Mouse (Mus musculus) embryonic facial prominence, embryonic 11.5 days (tissue): ENCODE data around the gene Mapk9. TPM values are rescaled to one million over a fixed set of nuclear protein-coding genes. Genes with fewer than 3 reads are reported as not detected.

Experiments used
- ATAC-seq: fragments of 200-750 bp; cut with Nextera tagmentation; replicated peaks from 2 replicates; pipeline ENCODE4 v1.8.0; 2017; ENCODE audit warnings: low read depth; ENCODE audit not compliant: insufficient number of reproducible peaks, low FRiP score, low TSS enrichment
- DNase-seq: peaks from one replicate; pipeline ENCODE4 v3.0.0-alpha.2; 2015; ENCODE audit warnings: low spot score
- H3K27ac ChIP-seq: fragments of 300-500 bp; sonication (generic); replicated peaks from 2 replicates; pipeline ENCODE4 v1.5.1; 2014; ENCODE audit warnings: mild to moderate bottlenecking, low read depth, low read length, control low read depth
- H3K27me3 ChIP-seq: fragments of 300-500 bp; sonication (generic); 2 replicates; pipeline ENCODE4 v1.6.1; 2014; ENCODE audit warnings: mild to moderate bottlenecking, low read length, moderate library complexity, mixed read lengths; ENCODE audit not compliant: control insufficient read depth, insufficient read depth
- H3K36me3 ChIP-seq: fragments of 300-500 bp; sonication (generic); replicated peaks from 2 replicates; pipeline ENCODE4 v1.6.1; 2014; ENCODE audit warnings: low read depth, mild to moderate bottlenecking, low read length, moderate library complexity, mixed read lengths; ENCODE audit not compliant: control insufficient read depth, insufficient read depth
- H3K4me1 ChIP-seq: fragments of 300-500 bp; sonication (generic); 2 replicates; pipeline ENCODE4 v1.6.1; 2014; ENCODE audit warnings: low read length, mixed read lengths; ENCODE audit not compliant: control insufficient read depth, insufficient read depth
- H3K4me2 ChIP-seq: fragments of 300-500 bp; sonication (generic); 2 replicates; pipeline ENCODE4 v1.6.1; 2014; ENCODE audit warnings: low read depth, mild to moderate bottlenecking, control low read depth, low read length, moderate library complexity
- H3K4me3 ChIP-seq: fragments of 300-500 bp; sonication (generic); 2 replicates; pipeline ENCODE4 v1.5.1; 2014; ENCODE audit warnings: low read depth, low read length, control low read depth
- H3K9ac ChIP-seq: fragments of 300-500 bp; sonication (generic); replicated peaks from 2 replicates; pipeline ENCODE4 v1.6.1; 2014; ENCODE audit warnings: mild to moderate bottlenecking, control low read depth, low read length
- H3K9me3 ChIP-seq: fragments of 300-500 bp; sonication (generic); replicated peaks from 2 replicates; pipeline ENCODE4 v1.6.1; 2016; ENCODE audit warnings: mild to moderate bottlenecking, low read length, inconsistent platforms, mixed read lengths; ENCODE audit not compliant: control insufficient read depth
- WGBS: fragments of 180-500 bp; shearing (Covaris S2); extraction: QIAGEN DNeasy Blood & Tissue Kit; methylation state at CpG from one replicate; pipeline ENCODE4 v1.1.7; 2014; 5-methylcytosine and 5-hydroxymethylcytosine counted together
- microRNA-seq: library from miRNA; unstranded; fragments of <30 nt; microRNA quantifications from one replicate; pipeline ENCODE4, GENCODE M21; 2016; ENCODE audit warnings: borderline number of aligned reads
- polyA plus RNA-seq: library from polyadenylated mRNA; unstranded; fragments of >200 nt; fragmentation: Nextera tagmentation; extraction: Ambion mirVana; gene quantifications from 2 replicates; pipeline ENCODE4 v1.2.1, GENCODE M21; 2014

The Mapk9 gene
- polyA plus RNA-seq, 1 experiment from 2014 or later = 43.1 TPM

- DNase-seq = no peak
- WGBS = 33% methylated on average over 5 of the region's 5 CpGs
- H3K4me1 ChIP-seq = no peaks in the 10 kb centered on the region; the same call in 1 of the 2 replicates
Measured at GRCm38 (mm10) chr11:49931037-49931625, 84.6 kb downstream of the Mapk9 start.

GRCm38 (mm10) chr11:49931853-49932252 is 85.3 kb downstream of the Mapk9 start:
- Histone ChIP-seq H3K4me1 (no peaks in the 10 kb centered on the region; the same call in 1 of the 2 replicates), H3K4me2 (no peak overlapping the region), H3K4me3 (no peak overlapping the region), H3K27ac (no peak overlapping the region), H3K9ac (0 out of 2 replicates have a peak overlapping the region, but pooled peaks have one; percentile 1), H3K9me3 (no peaks in the 10 kb centered on the region), H3K27me3 (no peaks in the 10 kb centered on the region), H3K36me3 (no peaks in the 10 kb centered on the region)
- WGBS = 37% methylated on average over 7 of the region's 7 CpGs
- peak; percentile 14 for DNase-seq
- no peak for ATAC-seq

More at GRCm38 (mm10) chr11:49931037-49931625, 84.6 kb downstream of the Mapk9 start:
- no peak overlapping the region for H3K4me3 ChIP-seq
- H3K9me3 ChIP-seq = no peaks in the 10 kb centered on the region
- no peaks in the 10 kb centered on the region for H3K36me3 ChIP-seq
- H3K27ac ChIP-seq = no peak overlapping the region
- H3K9ac ChIP-seq = no peak overlapping the region
- H3K27me3 ChIP-seq = no peaks in the 10 kb centered on the region
- H3K4me2 ChIP-seq = no peak overlapping the region
- no peak for ATAC-seq

- DNase-seq (no peak), ATAC-seq (no peak)
- no peak overlapping the region for H3K4me2 ChIP-seq
- H3K4me1 ChIP-seq = no peaks in the 10 kb centered on the region
- no peak overlapping the region for H3K27ac ChIP-seq
- H3K9me3 ChIP-seq = no peaks in the 10 kb centered on the region
- no peaks in the 10 kb centered on the region for H3K27me3 ChIP-seq
- no peaks in the 10 kb centered on the region for H3K36me3 ChIP-seq
- H3K9ac ChIP-seq = no peak overlapping the region
- WGBS = 62% methylated on average over 1 of the region's 1 CpGs
- no peak overlapping the region for H3K4me3 ChIP-seq
Measured at GRCm38 (mm10) chr11:49933811-49934210, 87.3 kb downstream of the Mapk9 start.

GRCm38 (mm10) chr11:49934322-49934721 is 87.8 kb downstream of the Mapk9 start:
- Histone ChIP-seq H3K9me3 (no peaks in the 10 kb centered on the region), H3K9ac (no peak overlapping the region), H3K4me1 (no peaks in the 10 kb centered on the region), H3K4me2 (no peak overlapping the region), H3K4me3 (no peak overlapping the region), H3K27me3 (no peaks in the 10 kb centered on the region), H3K27ac (no peak overlapping the region), H3K36me3 (no peaks in the 10 kb centered on the region)
- 53% methylated on average over 10 of the region's 10 CpGs for WGBS
- DNase-seq (no peak), ATAC-seq (no peak)

Small RNA genes lying within 50 kb of the gene (microRNA-seq; reads per million reads assigned to microRNA genes)
- not detected for gene Gm23492

Other genes starting within 250 kb of the Mapk9 start
- gene Flt4, start 237.5 kb upstream of the Mapk9 start, polyA plus RNA-seq = 3.6 and 4.2 TPM in 2 replicates
- not detected in 2 replicates for gene Scgb3a1, start 183.1 kb upstream of the Mapk9 start, polyA plus RNA-seq
- 49.9 and 56.5 TPM in 2 replicates for gene Cnot6, start 134.0 kb upstream of the Mapk9 start, polyA plus RNA-seq
- gene Gfpt2, start 52.6 kb upstream of the Mapk9 start, polyA plus RNA-seq = 26.1 and 28.1 TPM in 2 replicates
- 0.29 and 0.91 TPM in 2 replicates for gene Rasgef1c, start 55.1 kb downstream of the Mapk9 start, polyA plus RNA-seq
- 86.0 and 98.2 TPM in 2 replicates for gene Rnf130, start 178.6 kb downstream of the Mapk9 start, polyA plus RNA-seq